Mouse (Mus musculus) left cerebral cortex, postnatal 36 days (tissue): ENCODE data around the gene Gm17606. TPM values are rescaled to one million over a fixed set of nuclear protein-coding genes. Genes with fewer than 3 reads are reported as not detected.
A peak's percentile ranks its signal among the peaks of the same experiment; 100 is the strongest.

Experiments used
- DNase-seq, 2 experiments: peaks; one replicate each; pipeline ENCODE4 v3.0.0; 2021 to 2022; ENCODE audit warnings: low spot score in 2 of 2, mixed read lengths in 1 of 2
- intact Hi-C: fragments of 180-260 bp; cut with DNase I; formaldehyde crosslinking; loops from one replicate; pipeline ENCODE4 v1.15.1; 2025
- total RNA-seq, 2 experiments: library from RNA; stranded (reverse); gene quantifications; 2 replicates each; pipeline ENCODE4 v1.2.3; 2021

The Gm17606 gene
- total RNA-seq, 2 experiments from 2014 or later, result not detected

GRCm38 (mm10) chr14:54621133-54621532, 19.6 kb upstream of the Gm17606 start, which contains the start of gene Psmb11:
TSS of gene Psmb11 (plus strand) at chr14:54621433.
- DNase-seq, result no peak
- intact Hi-C loops, result loop anchor here (5.0 kb wide), 1 partner anchor 54 kb away; no protein-coding TSS in a partner anchor

GRCm38 (mm10) chr14:54623334-54623733, 17.4 kb upstream of the Gm17606 start:
- intact Hi-C loops, result loop anchor here (5.0 kb wide), 1 partner anchor 56 kb away; no protein-coding TSS in a partner anchor
- no peak for DNase-seq

DNA sequence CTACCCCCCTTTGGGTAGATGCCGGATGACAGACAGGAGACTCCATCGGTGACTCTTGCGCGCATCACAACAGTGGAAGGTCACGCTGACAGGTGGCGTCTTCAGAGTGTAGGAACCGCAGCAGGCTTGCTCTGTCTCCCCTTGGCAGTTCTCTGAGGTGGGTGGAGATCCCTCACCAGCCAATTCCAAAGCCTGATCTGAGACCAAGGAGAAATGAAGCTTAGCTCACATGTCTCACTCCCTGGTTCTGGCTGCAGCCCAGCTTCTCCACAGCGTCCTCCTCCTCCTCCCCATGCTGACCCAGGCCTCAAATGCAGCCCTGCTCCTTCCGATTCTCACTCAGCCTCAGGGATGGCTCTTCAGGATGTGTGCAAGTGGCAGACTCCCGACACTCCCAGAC, 15.8 kb upstream of the Gm17606 start:
- intact Hi-C loops, result loop anchor here (5.0 kb wide), 1 partner anchor 58 kb away; no protein-coding TSS in a partner anchor
- no peak for DNase-seq

DNA sequence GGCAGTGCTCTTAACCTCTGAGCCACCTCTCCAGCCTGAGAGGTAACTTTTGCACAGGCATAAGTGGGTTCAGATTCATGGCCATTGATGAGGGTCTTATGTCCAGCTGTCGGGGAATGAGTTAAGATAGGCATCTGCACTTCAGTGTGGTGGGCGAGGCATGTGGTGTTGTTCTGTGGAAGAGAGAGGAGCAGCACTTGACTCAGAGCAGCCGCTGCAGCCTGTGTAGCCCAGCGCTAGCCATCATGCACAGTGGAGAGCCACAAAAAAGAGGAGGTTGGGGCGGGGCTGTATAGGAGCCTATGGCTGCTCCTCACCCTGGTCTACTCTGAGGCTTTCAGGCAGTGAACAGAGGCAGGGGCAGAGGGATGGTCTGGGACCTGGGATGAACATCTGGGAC, 12.6 kb upstream of the Gm17606 start:
- intact Hi-C loops, result no loop called here
- no peak for DNase-seq

DNA sequence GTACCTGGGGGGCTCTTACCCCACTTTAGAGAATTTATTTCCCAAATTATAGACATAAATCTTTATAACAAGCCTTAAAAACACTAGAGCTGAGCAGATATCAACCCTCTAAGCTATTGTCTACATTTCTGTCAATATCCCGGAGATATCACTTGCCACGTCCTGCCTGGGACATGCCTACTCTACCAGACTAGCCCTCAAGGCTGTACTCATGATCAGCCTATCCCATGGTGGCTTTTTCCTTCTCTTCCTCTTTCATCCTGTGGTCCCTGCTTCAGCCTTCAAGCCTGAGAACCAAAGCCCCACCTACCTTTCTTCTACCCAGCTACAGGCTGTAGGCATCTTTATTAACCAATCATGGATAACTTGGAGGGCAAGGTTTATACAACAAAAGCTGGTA, 11.0 kb upstream of the Gm17606 start:
- intact Hi-C loops, result no loop called here
- DNase-seq, result no peak

DNA sequence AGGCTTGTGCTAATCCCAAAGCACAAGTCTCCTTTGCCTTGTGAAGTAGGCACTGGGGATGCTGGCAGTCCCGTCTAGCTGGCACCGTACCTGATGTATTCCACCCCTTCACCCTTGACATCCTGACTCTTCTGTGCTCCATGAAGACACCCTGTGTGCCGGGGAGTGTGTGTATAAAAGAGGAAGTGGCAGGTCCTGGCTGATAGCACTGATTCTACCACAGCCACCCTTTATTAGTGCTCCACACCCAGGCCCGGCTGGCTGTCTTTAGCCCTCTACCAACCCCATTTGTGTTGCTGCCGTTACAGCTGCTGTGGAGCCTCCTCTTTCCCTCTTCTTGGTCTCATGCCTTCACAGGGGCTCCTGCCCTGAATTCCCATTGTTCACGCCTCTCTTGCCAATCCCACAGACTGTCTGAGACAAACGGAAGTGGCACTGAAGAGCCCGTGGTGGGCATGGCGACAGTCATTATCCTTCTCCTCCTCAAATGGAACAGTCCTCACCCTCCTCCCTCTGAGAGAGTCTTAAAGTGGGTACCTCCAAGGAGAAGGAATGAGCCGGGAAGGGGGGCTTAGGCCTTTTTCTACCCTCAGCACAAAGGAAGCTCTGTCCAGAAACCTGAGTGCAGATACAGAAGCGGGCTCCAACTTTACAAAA, 10.0 kb upstream of the Gm17606 start:
- intact Hi-C loops, result no loop called here
- no peak for DNase-seq

DNA sequence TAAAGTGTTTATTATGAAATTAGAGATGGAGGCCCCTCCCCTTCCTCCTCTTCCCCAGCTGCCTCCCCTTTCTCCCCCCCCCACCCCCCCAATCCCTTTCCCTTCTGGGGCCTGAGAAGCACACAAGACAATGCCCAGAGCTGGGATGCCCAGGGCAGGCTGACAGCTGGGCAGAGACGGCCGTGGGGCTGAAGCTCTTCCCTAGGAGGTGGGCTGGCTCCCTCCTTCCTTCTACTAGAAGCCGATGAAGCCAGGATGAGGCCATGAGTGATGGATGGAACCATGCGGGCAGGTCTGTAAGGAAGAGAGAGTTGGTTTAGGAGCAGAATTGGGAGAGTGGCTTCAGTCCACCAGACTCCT, 9.5 kb upstream of the Gm17606 start:
- intact Hi-C loops, result no loop called here
- DNase-seq, result no peak

- no peak for DNase-seq
- intact Hi-C loops, result no loop called here
These were observed 8.5 kb upstream of the Gm17606 start for GRCm38 (mm10) chr14:54632252-54632651.

- intact Hi-C loops, result no loop called here
These were observed 6.6 kb upstream of the Gm17606 start for GRCm38 (mm10) chr14:54634182-54634581.

GRCm38 (mm10) chr14:54636954-54637353, 3.8 kb upstream of the Gm17606 start:
- intact Hi-C loops, result no loop called here
- no peak for DNase-seq

More at GRCm38 (mm10) chr14:54634182-54634581, 6.6 kb upstream of the Gm17606 start:
- no peak for DNase-seq

DNA sequence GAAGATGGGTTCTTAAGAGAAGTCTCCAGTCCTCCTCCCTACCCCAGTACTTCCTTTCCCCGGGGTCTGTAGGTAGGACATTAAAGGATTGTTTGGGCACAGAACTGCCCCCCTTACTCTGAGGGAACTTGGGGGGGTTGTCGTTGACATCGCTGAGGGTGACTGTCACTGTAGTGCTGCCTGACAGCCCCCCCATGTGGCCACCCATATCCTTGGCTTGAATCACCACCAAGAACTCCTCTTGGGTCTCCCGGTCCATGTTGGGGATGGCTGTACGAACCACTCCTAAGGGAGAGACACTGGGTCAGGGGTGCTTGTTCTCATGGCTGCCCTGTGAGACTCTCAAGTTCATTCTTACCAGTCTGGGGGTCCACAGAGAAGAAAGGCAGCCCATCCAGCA, 2.5 kb upstream of the Gm17606 start:
- no peak for DNase-seq
- intact Hi-C loops, result no loop called here

DNA sequence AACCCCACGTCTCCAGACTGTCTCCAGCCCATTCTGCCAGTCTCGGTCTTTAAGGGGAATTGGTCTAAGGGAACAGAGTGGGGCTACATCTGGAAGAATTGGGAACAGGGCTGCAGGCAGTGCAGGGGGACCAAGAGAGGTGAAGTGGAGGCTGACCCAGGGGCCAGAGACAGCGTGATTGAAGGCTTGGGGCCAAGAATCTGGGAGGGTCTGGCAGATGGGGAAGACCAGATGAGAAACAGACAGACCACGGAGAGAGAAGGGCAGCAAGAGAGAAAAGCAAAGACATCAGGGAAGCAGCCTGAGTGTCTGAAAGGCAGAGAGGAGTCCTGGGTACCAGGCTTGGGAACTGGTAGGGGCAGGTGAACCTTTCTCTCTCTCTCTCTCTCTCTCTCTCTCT, 631 bp upstream of the Gm17606 start:
- intact Hi-C loops, result loop anchor here (2.0 to 5.0 kb wide), 5 partner anchors 33 to 581 kb away; partner anchors contain the start of gene 4931414P19Rik
- DNase-seq, result no peak

GRCm38 (mm10) chr14:54641305-54641969, 685 bp downstream of the Gm17606 start, which contains the start of gene Cdh24:
TSS of gene Cdh24 (minus strand) at chr14:54641364.
- intact Hi-C loops, result loop anchor here (2.0 to 5.0 kb wide), 5 partner anchors 34 to 583 kb away; partner anchors contain the start of gene 4931414P19Rik
- peak; percentile 87 to 89 for DNase-seq

GRCm38 (mm10) chr14:54642224-54642944, 1.6 kb downstream of the Gm17606 start:
- intact Hi-C loops, result loop anchor here (5.0 kb wide), 3 partner anchors 35 to 415 kb away; partner anchors contain the start of gene 4931414P19Rik
- DNase-seq, result no peak

GRCm38 (mm10) chr14:54643011-54643410, 2.3 kb downstream of the Gm17606 start:
- DNase-seq, result no peak
- intact Hi-C loops, result loop anchor here (5.0 kb wide), 3 partner anchors 36 to 416 kb away; partner anchors contain the start of gene 4931414P19Rik

GRCm38 (mm10) chr14:54644294-54644693, 3.5 kb downstream of the Gm17606 start:
- intact Hi-C loops, result loop anchor here (5.0 kb wide), 3 partner anchors 37 to 417 kb away; partner anchors contain the start of gene 4931414P19Rik
- DNase-seq, result no peak

GRCm38 (mm10) chr14:54646455-54646854, 5.7 kb downstream of the Gm17606 start:
- intact Hi-C loops, result no loop called here
- no peak for DNase-seq

DNA sequence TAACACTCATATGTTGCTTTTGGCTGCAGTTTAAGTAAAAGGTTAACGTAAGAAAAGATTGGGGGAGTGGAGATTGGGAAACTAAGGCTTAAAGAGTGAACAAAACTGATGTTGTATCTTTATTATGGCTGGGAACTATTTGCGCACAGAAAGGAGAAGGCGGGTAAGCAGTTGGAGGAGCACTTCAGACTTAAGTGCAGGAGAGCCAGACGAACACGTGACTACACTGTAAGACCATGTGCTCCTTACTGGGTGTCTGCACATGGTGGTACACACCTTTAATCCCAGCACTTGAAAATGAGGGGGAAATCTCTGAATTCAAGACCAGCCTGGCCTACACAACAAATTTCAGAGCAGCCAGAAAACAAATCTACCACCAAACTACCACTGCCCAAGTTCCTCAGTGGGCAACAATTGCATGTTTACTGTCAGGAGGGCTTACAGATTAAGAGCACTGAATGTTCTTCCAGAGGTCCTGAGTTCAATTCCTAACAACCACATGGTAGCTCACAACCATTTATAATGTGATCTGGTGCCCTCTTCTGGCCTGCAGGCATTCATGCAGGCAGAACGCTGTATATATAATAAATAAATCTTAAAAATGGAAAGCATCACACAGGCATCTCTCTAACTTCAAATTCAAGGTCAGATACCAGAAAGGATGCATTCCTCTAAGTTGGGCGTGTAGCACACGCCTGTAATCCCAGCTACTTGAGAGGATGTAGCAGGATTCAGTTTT, 6.3 kb downstream of the Gm17606 start:
- intact Hi-C loops, result no loop called here
- no peak for DNase-seq

- intact Hi-C loops, result no loop called here
- no peak for DNase-seq
These were observed 7.1 kb downstream of the Gm17606 start for GRCm38 (mm10) chr14:54647900-54648299.
